Mouse (Mus musculus) left cerebral cortex, adult 11 months (tissue): ENCODE data around the gene Crot.
"Not testable (repeated sequence)": the region's sequence is repeated elsewhere in the genome, so short reads cannot be mapped to it uniquely, and the experiment has no call there.

Source experiments
- DNase-seq: peaks from one replicate; pipeline ENCODE4 v3.0.0; 2022; ENCODE audit warnings: low spot score

Gene Crot

GRCm38 (mm10) chr5:8995966-8996685 is 998 bp downstream of the Crot start:
- no peak for DNase-seq

DNA sequence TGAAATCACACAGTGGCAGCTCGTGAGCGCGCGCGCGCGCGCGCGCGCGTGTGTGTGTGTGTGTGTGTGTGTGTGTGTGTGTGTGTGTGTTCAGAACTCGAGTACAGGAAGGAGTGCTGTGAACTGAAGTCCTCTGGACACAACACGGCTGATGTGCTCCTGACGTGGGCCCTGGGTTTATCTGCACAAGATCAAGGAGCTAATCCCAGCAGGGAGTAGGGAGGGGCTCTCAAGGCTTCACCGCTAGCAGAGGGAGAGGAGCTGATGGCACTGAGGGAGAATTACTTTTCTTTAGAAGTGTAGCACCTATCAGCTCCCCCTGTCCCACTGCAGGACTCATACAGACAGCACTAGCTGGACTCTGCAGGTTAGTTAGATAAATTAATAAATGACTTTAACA is 5.5 kb downstream of the Crot start:
- DNase-seq: no peak

GRCm38 (mm10) chr5:8990526-8990925 is 6.6 kb downstream of the Crot start:
- DNase-seq: no peak

DNA sequence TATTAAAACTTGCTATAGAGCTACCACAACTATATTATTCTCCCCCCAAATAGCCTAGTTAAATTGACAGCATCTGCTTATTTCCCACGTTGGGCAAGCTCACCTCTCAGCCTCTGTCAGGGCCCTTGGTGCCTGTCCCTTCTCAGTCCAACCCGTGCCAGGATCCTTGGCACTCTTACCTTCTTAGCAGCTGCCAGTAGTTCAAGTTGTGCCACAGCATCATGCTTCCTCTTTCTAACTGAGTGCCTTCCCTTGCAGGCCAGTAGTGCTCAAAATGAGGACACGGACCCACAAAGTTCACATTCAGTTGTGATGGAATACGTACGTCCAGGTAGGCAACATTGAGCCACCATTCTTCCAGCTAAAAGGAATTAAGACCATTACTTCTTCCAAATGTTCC is 9.2 kb downstream of the Crot start:
- no peak for DNase-seq

- no peak for DNase-seq
Measured at GRCm38 (mm10) chr5:8985470-8985869, 11.7 kb downstream of the Crot start.

DNA sequence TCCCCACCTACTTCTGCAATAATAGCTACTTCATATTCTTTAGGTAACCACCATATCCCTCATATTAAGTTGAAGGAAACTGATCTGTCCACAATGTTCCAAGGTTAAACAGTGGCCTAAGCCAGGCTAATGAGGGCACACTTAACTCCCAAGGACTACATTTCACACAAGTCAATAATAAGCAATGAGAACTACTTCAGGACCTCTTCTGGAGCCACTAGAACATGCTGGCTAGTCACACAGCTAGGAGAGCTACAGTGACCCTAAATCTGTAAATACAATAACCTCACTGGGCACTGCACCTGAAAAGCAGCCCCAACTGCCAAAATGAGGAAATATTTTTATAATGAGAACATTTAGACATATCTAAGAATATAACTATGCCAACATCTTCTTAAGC is 22.4 kb downstream of the Crot start:
- no peak for DNase-seq

DNA sequence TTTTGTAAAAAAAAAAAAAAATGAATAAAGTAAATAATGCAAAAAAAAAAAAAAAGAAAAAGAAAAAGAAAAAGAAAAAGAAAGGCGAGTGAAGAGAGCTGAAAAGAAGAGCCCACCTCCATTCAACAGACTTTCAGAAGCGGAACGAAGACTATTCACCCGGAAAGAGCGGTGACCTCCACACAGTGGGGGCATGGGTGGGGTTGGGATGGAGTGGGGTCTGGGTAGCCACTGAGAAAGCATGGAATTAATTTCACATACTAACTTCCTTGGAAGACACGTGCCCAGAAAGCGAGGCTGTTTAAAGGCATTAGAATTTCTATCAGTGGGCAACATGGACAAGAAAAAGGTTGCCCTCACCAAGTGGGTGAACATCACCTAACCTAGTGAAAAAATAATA is 24.8 kb downstream of the Crot start:
- no peak for DNase-seq

DNA sequence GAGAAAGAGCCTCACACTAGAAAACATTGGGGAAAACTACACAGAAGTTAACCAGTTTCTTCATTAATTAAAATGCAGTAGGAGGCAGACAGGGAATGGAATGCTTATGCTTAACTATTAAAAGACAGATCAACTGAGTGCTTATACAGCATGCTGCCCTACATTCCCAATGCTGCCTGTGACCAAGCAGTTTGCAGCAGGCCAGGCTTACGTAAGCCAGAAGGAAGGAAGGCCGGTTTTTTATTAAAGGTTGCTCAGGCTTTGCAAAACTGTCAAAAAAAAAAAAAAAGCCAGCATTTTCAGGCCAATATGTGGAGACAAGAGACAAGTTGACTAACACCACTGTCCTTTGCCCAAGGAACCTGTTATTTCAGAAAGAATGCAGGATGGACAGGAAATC is 26.4 kb downstream of the Crot start:
- DNase-seq: no peak

GRCm38 (mm10) chr5:8964487-8964886 is 32.6 kb downstream of the Crot start:
- DNase-seq: no peak

DNA sequence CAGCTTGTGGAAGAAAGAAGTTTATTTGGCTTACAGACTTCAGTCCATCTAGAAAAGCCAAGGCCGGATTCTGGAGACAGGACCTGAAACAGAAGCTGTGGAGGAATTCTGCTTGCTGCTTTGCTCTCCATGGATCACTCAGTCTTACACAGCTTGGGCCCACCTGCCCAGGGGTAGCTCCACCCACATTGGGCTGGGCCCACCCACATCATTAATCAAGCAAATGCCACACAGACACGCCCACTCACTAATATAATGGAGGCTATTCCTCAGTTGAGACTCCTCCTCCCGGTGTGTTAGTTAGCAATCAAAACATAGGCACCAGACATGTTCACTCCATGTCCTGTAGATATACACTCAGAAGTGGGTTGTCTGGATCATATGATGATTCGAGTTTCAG is 36.6 kb downstream of the Crot start:
- DNase-seq: no peak

DNA sequence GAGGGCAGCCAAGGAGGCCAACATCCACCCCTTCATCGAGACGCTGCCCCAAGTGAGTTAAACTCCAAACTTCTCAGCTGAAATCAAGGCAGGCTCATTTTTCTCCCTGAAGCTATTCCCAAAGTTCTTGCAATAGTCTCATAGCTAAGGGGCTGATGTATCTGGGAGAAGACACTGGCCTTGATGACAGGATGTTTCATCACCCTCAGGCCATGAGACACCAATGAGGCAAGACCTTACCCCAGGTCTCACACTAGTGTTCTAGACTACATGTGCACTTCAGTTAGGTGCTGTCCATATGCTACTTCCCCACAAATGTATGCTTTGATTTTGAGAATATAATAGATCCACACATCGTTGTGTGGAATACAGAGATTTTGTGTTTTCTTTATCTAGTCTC is 41.6 kb downstream of the Crot start:
- DNase-seq: no peak

DNA sequence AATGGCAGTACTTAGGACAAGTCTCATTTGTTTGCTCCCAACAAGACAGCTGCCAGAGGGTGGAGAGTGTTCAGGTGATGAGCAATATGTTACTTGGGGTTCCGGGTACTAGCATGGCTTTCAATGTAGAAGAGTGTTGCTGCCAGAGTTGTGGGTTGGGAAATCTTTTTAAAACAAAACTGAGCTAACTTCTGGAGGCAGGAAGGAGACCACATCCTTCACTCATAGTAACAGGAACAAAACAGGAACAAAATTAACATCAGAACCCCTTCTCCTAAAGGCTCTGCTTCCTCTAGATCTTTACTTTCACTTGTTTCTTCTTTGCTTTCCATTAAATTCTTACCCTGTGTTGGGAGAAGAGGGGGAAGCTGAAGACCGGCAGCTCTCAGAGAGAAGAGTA is 43.5 kb downstream of the Crot start:
- DNase-seq: no peak

- DNase-seq: no peak
Measured at GRCm38 (mm10) chr5:8947423-8948110, 49.6 kb downstream of the Crot start.

GRCm38 (mm10) chr5:8943836-8944235 is 53.3 kb downstream of the Crot start:
- no peak for DNase-seq

DNA sequence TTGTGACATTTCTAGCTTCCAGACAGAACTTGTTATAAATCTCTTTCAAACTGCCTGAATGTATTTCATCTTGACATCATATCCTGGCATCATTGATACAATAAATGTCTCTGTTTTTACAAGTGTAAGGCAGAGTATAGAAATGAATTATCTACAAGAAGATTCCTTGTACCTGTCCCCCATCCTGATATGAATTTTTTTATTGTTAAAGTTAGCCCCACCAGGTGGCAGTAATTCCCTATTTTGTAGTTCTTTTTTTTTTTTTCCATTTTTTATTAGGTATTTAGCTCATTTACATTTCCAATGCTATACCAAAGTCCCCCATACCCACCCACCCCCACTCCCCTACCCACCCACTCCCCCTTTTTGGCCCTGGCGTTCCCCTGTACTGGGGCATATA is 55.9 kb downstream of the Crot start:
- DNase-seq: not testable (repeated sequence)

GRCm38 (mm10) chr5:8937965-8938364 is 59.2 kb downstream of the Crot start:
- DNase-seq: no peak

DNA sequence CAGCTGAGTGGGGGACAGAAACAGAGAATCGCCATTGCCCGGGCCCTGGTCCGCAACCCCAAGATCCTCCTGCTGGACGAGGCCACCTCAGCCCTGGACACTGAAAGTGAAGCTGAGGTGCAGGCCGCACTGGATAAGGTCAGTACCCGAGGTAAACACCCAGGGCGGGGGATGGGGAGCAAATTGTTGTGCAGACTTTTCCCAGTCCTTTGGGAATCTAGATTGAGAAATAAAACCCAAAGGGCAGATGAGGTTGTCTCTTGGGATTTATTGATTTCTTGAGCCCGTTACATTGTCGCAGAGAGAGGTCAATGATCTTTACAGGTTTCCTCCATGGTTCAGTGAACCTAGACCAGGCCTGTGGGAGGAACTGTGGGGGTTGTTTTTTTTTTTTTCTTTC is 68.7 kb downstream of the Crot start:
- no peak for DNase-seq

GRCm38 (mm10) chr5:8917069-8917468 is 80.1 kb downstream of the Crot start:
- DNase-seq: no peak

DNA sequence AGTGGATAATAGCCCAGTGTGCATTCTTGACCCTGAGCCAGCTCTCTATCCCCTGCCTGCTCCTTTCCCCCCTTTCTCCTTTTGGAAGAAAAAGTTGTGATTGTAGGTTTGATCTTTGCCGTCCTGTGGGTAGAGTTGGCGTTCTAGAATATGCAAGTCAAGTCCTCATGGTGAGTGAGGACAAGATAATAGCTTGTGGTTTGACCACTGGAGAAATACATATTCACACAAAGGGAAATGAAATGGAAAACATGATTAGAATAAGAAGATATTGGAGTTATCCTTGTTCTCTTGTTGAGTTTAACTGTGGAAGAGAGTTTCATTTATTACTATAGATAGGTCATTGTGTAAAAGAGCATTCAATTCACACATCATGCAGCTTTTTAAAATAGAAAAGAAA is 80.7 kb downstream of the Crot start:
- no peak for DNase-seq
